Mouse (Mus musculus): ENCODE measurements around the gene D10Wsu102e. TPM values are rescaled to one million over a fixed set of nuclear protein-coding genes. Genes with fewer than 3 reads are reported as not detected.

The D10Wsu102e gene
- polyA plus RNA-seq, 1 experiment, result 0.50 TPM

DNA sequence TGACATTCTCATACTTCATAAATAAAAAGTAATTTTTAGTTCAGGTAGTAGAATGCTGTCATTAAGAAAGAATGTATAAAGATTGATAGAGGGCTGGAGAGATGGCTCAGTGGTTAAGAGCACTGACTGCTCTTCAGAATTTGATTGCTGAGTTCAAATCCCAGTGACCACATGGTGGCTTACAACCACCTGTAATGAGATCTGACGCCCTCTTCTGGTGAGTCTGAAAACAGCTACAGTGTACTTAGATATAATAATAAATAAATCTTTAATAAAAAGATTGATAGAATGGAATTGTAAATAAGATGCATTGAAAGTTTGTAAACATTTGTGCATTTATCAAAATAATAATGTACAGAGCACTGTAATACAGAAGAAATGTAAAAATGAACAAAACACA is 176.4 kb downstream of the D10Wsu102e start:
- Histone ChIP-seq H3ac (ENCODE audit: control insufficient read depth, insufficient read length) (no peak overlapping the region), H3K4me2 (ENCODE audit: low read depth) (no peak overlapping the region), H3K36me3 (ENCODE audit: control insufficient read depth, insufficient read depth) (peaks cover 3% of the 10 kb centered on the region), H3K4me3 (no peak overlapping the region), H3K79me2 (ENCODE audit: control insufficient read depth, insufficient read depth) (peaks cover 16% of the 10 kb centered on the region), H3K27me3 (ENCODE audit: control insufficient read depth, insufficient read depth, insufficient read length) (no peaks in the 10 kb centered on the region)
- no peak for TF ChIP-seq CEBPB (IDR thresholded peaks at IDR 0.05; ENCODE audit: insufficient read depth, poor library complexity, severe bottlenecking)
- TF ChIP-seq REST (IDR thresholded peaks at IDR 0.05; ENCODE audit: insufficient read depth, insufficient read length), result no peak
- TF ChIP-seq E2F4 (IDR thresholded peaks at IDR 0.05; ENCODE audit: insufficient read depth), result no peak
- no peak for TF ChIP-seq MYOD1 (IDR thresholded peaks at IDR 0.05; ENCODE audit: control insufficient read depth in 1 of 3, insufficient read length in 2 of 3, low read depth in 2 of 3)
- TF ChIP-seq TCF12 (IDR thresholded peaks at IDR 0.05; ENCODE audit: insufficient read depth, poor library complexity, severe bottlenecking), result no peak
- no peak for TF ChIP-seq MAX (IDR thresholded peaks at IDR 0.05; ENCODE audit: low read depth)
- TF ChIP-seq MYOG (IDR thresholded peaks at IDR 0.05; ENCODE audit: control insufficient read depth in 1 of 3, insufficient read depth in 1 of 3, insufficient read length in 2 of 3, low read depth in 2 of 3), result no peak
- TF ChIP-seq POLR2AphosphoS2 (IDR thresholded peaks at IDR 0.05; ENCODE audit: insufficient read length, low read depth), result no peak
- TF ChIP-seq USF1 (IDR thresholded peaks at IDR 0.05; ENCODE audit: low read depth), result no peak
- no peak for TF ChIP-seq POLR2A (IDR thresholded peaks at IDR 0.05; ENCODE audit: insufficient read length, low read depth)
- TF ChIP-seq SRF (IDR thresholded peaks at IDR 0.05; ENCODE audit: control insufficient read depth, insufficient read length, low read depth), result no peak
- TF ChIP-seq TCF3 (IDR thresholded peaks at IDR 0.05; ENCODE audit: insufficient read length, low read depth), result no peak

Other genes with a start within 250 kb of the D10Wsu102e start
- gene Slc41a2, start 22.3 kb upstream of the D10Wsu102e start, polyA plus RNA-seq (2012; fragmentation: generic; extraction: Trizol), result 5.3 TPM
- gene Aldh1l2, start 173.9 kb downstream of the D10Wsu102e start, polyA plus RNA-seq (2012; fragmentation: generic; extraction: Trizol), result 71.8 TPM
- 7.2 TPM for gene Washc4, start 183.5 kb downstream of the D10Wsu102e start, polyA plus RNA-seq (2012; fragmentation: generic; extraction: Trizol)